Mouse (Mus musculus): ENCODE results near the gene Rflnb.
A peak's percentile ranks its signal among the peaks of the same experiment; 100 is the strongest.

Rflnb gene

DNA sequence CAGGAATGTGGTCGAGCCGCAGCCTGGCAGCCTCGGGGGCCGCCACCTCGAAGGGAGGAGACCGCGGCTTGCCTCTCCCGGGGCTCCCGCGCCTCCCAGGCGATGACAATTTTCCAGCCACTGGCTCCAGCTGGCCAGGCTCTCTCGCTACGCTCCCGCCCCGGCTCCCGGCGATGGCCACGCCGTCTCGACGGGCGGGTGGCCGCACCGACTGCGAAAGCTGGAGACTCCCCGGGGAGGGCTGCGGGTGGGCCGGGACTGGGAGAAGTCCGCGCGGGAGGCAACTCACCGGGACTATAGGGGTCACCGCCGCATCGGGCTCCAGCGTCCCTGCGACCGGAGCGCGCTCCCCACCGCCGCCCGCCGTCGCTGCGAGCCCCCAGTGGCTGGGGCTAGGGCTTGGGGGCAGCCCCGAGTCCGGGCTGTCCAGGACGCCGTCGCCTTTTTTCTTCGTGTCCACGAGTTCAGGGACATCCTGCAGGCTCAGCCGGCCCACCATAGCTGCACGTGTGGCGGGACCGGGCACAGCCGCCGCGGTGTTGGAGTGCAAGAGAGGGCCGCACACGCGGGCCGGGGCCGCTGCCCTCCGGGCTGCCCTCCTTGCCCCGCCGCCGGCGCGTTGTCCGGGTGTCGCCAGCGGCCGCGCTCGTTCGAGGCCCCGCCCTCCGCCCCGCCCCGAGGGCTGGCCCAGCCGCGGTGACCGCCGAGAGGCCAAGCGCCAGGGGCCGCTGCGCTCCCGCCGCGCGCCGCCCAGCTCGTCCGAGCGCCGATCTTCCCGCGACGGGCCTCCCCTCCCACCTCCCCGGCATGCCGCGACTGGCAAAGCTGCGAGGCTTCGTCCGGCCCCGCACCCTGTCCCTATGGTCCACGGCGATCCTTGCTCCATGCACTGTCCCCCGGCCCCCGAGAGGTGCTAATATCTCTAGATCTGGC lies at the start of gene Rflnb:
Gene Rflnb, minus strand, starts transcription at position 644 of the 933 bp plus-strand sequence.
- peak; percentile 74 to 86 for DNase-seq (ENCODE audit: low spot score in 2 of 2)

- no peak for DNase-seq (ENCODE audit: low spot score in 2 of 2)
These were observed 49.8 kb upstream of the Rflnb start for GRCm38 (mm10) chr11:76077341-76077740.

GRCm38 (mm10) chr11:76074296-76075093 lies 46.9 kb upstream of the Rflnb start:
- no peak for DNase-seq (ENCODE audit: low spot score in 2 of 2)

GRCm38 (mm10) chr11:76069816-76070215 lies 42.2 kb upstream of the Rflnb start:
- DNase-seq (ENCODE audit: low spot score in 2 of 2) = no peak

GRCm38 (mm10) chr11:76066563-76067156 lies 39.1 kb upstream of the Rflnb start:
- no peak for DNase-seq (ENCODE audit: low spot score in 2 of 2)

- DNase-seq (ENCODE audit: low spot score in 2 of 2) = no peak
These were observed 38.0 kb upstream of the Rflnb start for GRCm38 (mm10) chr11:76065521-76066095.

GRCm38 (mm10) chr11:76064411-76064810 lies 36.8 kb upstream of the Rflnb start:
- DNase-seq (ENCODE audit: low spot score in 2 of 2) = peak in 1 of 2 experiments; percentile 30

GRCm38 (mm10) chr11:76060906-76061305 lies 33.3 kb upstream of the Rflnb start:
- DNase-seq (ENCODE audit: low spot score in 2 of 2) = no peak

GRCm38 (mm10) chr11:76059971-76060370 lies 32.4 kb upstream of the Rflnb start:
- no peak for DNase-seq (ENCODE audit: low spot score in 2 of 2)

GRCm38 (mm10) chr11:76056487-76056886 lies 28.9 kb upstream of the Rflnb start:
- DNase-seq (ENCODE audit: low spot score in 2 of 2) = no peak

GRCm38 (mm10) chr11:76052496-76052895 lies 24.9 kb upstream of the Rflnb start:
- no peak for DNase-seq (ENCODE audit: low spot score in 2 of 2)

- DNase-seq (ENCODE audit: low spot score in 2 of 2) = no peak
These were observed 23.5 kb upstream of the Rflnb start for GRCm38 (mm10) chr11:76050967-76051512.

- no peak for DNase-seq (ENCODE audit: low spot score in 2 of 2)
These were observed 22.9 kb upstream of the Rflnb start for GRCm38 (mm10) chr11:76050509-76050908.

DNA sequence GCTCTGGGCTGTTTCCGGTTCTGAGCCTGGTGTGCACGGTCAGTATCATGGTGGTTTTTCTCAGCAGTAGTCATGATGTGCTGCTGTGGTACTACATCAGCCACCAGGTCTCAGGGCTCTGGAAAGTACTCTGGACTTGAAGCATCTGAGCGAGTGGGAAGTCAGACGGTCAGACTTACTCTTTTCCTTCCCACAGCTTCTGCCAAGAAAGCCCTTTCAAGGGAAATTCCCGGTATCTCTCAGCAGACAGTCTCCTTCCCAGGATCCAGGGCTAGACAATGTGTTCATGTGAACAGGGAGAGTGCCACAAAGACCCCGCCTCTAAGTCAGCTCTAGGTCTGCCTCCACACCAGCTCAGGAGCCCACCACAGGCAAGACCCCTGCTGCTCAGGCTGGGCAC lies 17.8 kb upstream of the Rflnb start:
- DNase-seq (ENCODE audit: low spot score in 2 of 2) = no peak

GRCm38 (mm10) chr11:76044468-76044867 lies 16.9 kb upstream of the Rflnb start:
- DNase-seq (ENCODE audit: low spot score in 2 of 2) = no peak

DNA sequence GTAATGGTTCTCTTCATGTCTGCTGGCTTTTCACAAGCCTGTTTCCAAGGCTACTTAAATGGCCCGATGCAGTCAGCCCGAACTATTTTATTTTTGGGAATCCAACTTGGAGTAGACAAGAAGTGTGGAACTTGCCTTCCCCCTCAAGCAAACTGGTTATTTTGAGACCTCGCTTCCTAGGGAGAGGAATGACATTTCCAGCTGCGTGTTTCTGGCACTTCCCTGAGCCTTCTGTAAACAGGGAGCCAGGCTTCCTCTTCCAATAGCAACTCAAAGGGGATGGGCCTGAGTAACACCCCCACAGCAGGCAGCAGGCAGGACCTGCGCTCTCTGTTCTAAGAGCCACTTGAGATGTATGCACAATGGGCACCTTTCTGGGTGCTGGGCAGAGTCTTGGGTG lies 15.3 kb upstream of the Rflnb start:
- DNase-seq (ENCODE audit: low spot score in 2 of 2) = no peak

- DNase-seq (ENCODE audit: low spot score in 2 of 2) = no peak
These were observed 14.6 kb upstream of the Rflnb start for GRCm38 (mm10) chr11:76042041-76042638.

- no peak for DNase-seq (ENCODE audit: low spot score in 2 of 2)
These were observed 13.3 kb upstream of the Rflnb start for GRCm38 (mm10) chr11:76040761-76041376.

- no peak for DNase-seq (ENCODE audit: low spot score in 2 of 2)
These were observed 12.5 kb upstream of the Rflnb start for GRCm38 (mm10) chr11:76040106-76040505.

- DNase-seq (ENCODE audit: low spot score in 2 of 2) = no peak
These were observed 11.9 kb upstream of the Rflnb start for GRCm38 (mm10) chr11:76039271-76040053.
